Mouse (Mus musculus): ENCODE measurements around the gene Wdr18. TPM values are rescaled to one million over a fixed set of nuclear protein-coding genes. Genes with fewer than 3 reads are reported as not detected.

Gene Wdr18
- total and polyA plus RNA-seq, 3 experiments, result 54.2 to 92.1 (median 70.8) TPM

GRCm38 (mm10) chr10:79917532-79918100, 42.3 kb upstream of the Wdr18 start:
- H3K4me3 ChIP-seq (replicated peaks in 1 of 3; ENCODE audit: low read depth in 2 of 3, low read length in 2 of 3, poor library complexity in 1 of 3), result no peak overlapping the region
- H3K4me1 ChIP-seq (ENCODE audit: control insufficient read depth in 1 of 2, insufficient read depth in 2 of 2), result peaks cover 10 to 30% of the 10 kb centered on the region in 2 experiments
- peaks cover 4% of the 10 kb centered on the region for H3K9me3 ChIP-seq (replicated peaks; ENCODE audit: low read length)
- H3K4me2 ChIP-seq (ENCODE audit: insufficient read depth, low read depth, poor library complexity, severe bottlenecking), result 0 out of 2 replicates have a peak overlapping the region, but pooled peaks have one; percentile 55
- H3K9ac ChIP-seq (ENCODE audit: insufficient read depth, low read depth), result peak overlapping the region; percentile 94; the same call in 1 of the 2 replicates
- in situ Hi-C loops (cut with MboI; ENCODE audit: low pct_ligation_motif_present, low pct_unique_long_range_greater_than_20kb, low sequenced_read_pairs) (no loop called here), dilution Hi-C loops (cut with MboI; ENCODE audit: extremely low pct_ligation_motif_present, extremely low pct_unique_long_range_greater_than_20kb, low sequenced_read_pairs) (no loop called here)
- no peak overlapping the region for H3K27ac ChIP-seq (ENCODE audit: insufficient read depth, low read depth)
- H3K27me3 ChIP-seq (replicated peaks), result no peaks in the 10 kb centered on the region
- DNase-seq (ENCODE audit: extremely low read depth), result no peak
- TF ChIP-seq ZC3H11A (IDR thresholded peaks at IDR 0.05; ENCODE audit: low read depth, low read length) (no peak), JUND (conservative IDR thresholded peaks at IDR 0.05; ENCODE audit: low read depth, low read length) (no peak), RAD21 (IDR thresholded peaks at IDR 0.05; ENCODE audit: low read depth, low read length) (no peak), ELF1 (IDR thresholded peaks at IDR 0.05; ENCODE audit: low read depth, low read length) (no peak), ETS1 (conservative IDR thresholded peaks at IDR 0.05; ENCODE audit: low read depth, low read length) (no peak), ZKSCAN1 (IDR thresholded peaks at IDR 0.05; ENCODE audit: borderline replicate concordance, low read depth, low read length) (no peak), USF1 (IDR thresholded peaks at IDR 0.05; ENCODE audit: low read depth, low read length) (no peak), HCFC1 (IDR thresholded peaks at IDR 0.05; ENCODE audit: low read depth, low read length) (no peak), POLR2A (IDR thresholded peaks at IDR 0.05; ENCODE audit: low read depth, low read length) (no peak), E2F4 (IDR thresholded peaks at IDR 0.05; ENCODE audit: insufficient replicate concordance, low read depth, low read length) (no peak), UBTF (IDR thresholded peaks at IDR 0.05; ENCODE audit: low read depth, low read length) (no peak), MEF2A (IDR thresholded peaks at IDR 0.05; ENCODE audit: borderline replicate concordance, low read depth, low read length) (no peak), TCF12 (IDR thresholded peaks at IDR 0.05; ENCODE audit: low read depth, low read length) (no peak), JUN (IDR thresholded peaks at IDR 0.05; ENCODE audit: insufficient read depth, low read depth, low read length) (no peak)
- H3K79me2 ChIP-seq (replicated peaks; ENCODE audit: control insufficient read depth, extremely low read depth, insufficient read depth, poor library complexity, severe bottlenecking), result no peaks in the 10 kb centered on the region; the same call in 1 of the 2 replicates
- peaks cover 0 to 14% of the 10 kb centered on the region in 2 experiments for H3K36me3 ChIP-seq (replicated peaks in 1 of 2; ENCODE audit: control insufficient read depth in 1 of 2, insufficient read depth in 1 of 2, low read length in 1 of 2)

- Histone ChIP-seq H3K4me3 (replicated peaks in 1 of 3; ENCODE audit: low read depth in 2 of 3, low read length in 2 of 3, poor library complexity in 1 of 3) (no peak overlapping the region), H3K79me2 (replicated peaks; ENCODE audit: control insufficient read depth, extremely low read depth, insufficient read depth, poor library complexity, severe bottlenecking) (no peaks in the 10 kb centered on the region; the same call in 1 of the 2 replicates), H3K9ac (ENCODE audit: insufficient read depth, low read depth) (no peak overlapping the region), H3K9me3 (replicated peaks; ENCODE audit: low read length) (peaks cover 4% of the 10 kb centered on the region), H3K4me1 (ENCODE audit: control insufficient read depth in 1 of 2, insufficient read depth in 2 of 2) (peaks cover 10 to 35% of the 10 kb centered on the region in 2 experiments), H3K4me2 (ENCODE audit: insufficient read depth, low read depth, poor library complexity, severe bottlenecking) (no peak overlapping the region), H3K27ac (ENCODE audit: insufficient read depth, low read depth) (no peak overlapping the region), H3K27me3 (replicated peaks) (no peaks in the 10 kb centered on the region), H3K36me3 (replicated peaks in 1 of 2; ENCODE audit: control insufficient read depth in 1 of 2, insufficient read depth in 1 of 2, low read length in 1 of 2) (peaks cover 0 to 7% of the 10 kb centered on the region in 2 experiments)
- DNase-seq (ENCODE audit: extremely low read depth), result no peak
- TF ChIP-seq MAZ (IDR thresholded peaks at IDR 0.05; ENCODE audit: low read depth, low read length), result no peak
- no peak for TF ChIP-seq ELF1 (IDR thresholded peaks at IDR 0.05; ENCODE audit: low read depth, low read length)
- no peak for TF ChIP-seq USF2 (conservative IDR thresholded peaks at IDR 0.05; ENCODE audit: low read depth, low read length)
- no peak for TF ChIP-seq ETS1 (conservative IDR thresholded peaks at IDR 0.05; ENCODE audit: low read depth, low read length)
- no peak for TF ChIP-seq POLR2AphosphoS2 (IDR thresholded peaks at IDR 0.05; ENCODE audit: low read depth, low read length)
- TF ChIP-seq UBTF (IDR thresholded peaks at IDR 0.05; ENCODE audit: low read depth, low read length), result no peak
- no peak for TF ChIP-seq E2F4 (IDR thresholded peaks at IDR 0.05; ENCODE audit: insufficient replicate concordance, low read depth, low read length)
- TF ChIP-seq EP300 (IDR thresholded peaks at IDR 0.05; ENCODE audit: low read length), result no peak
- no peak for TF ChIP-seq CHD1 (IDR thresholded peaks at IDR 0.05; ENCODE audit: low read depth, low read length)
- TF ChIP-seq MEF2A (IDR thresholded peaks at IDR 0.05; ENCODE audit: borderline replicate concordance, low read depth, low read length), result no peak
- no peak for TF ChIP-seq USF1 (IDR thresholded peaks at IDR 0.05; ENCODE audit: low read depth, low read length)
- TF ChIP-seq POLR2A (IDR thresholded peaks at IDR 0.05; ENCODE audit: low read depth, low read length), result no peak
- TF ChIP-seq SMC3 (IDR thresholded peaks at IDR 0.05; ENCODE audit: low read depth, low read length), result no peak
- no peak for TF ChIP-seq HCFC1 (IDR thresholded peaks at IDR 0.05; ENCODE audit: low read depth, low read length)
- no peak for TF ChIP-seq TBP (conservative IDR thresholded peaks at IDR 0.05; ENCODE audit: low read depth, low read length)
- no peak for TF ChIP-seq CTCF (conservative IDR thresholded peaks at IDR 0.05 in 1 of 2, IDR thresholded peaks at IDR 0.05 in 1 of 2; ENCODE audit: low read depth in 2 of 2, low read length in 2 of 2)
- no peak for TF ChIP-seq JUND (conservative IDR thresholded peaks at IDR 0.05; ENCODE audit: low read depth, low read length)
- no peak for TF ChIP-seq SIN3A (IDR thresholded peaks at IDR 0.05; ENCODE audit: low read length)
- TF ChIP-seq CHD2 (IDR thresholded peaks at IDR 0.05; ENCODE audit: low read length), result no peak
- no peak for TF ChIP-seq IRF4 (IDR thresholded peaks at IDR 0.05; ENCODE audit: low read depth, low read length)
- in situ Hi-C loops (cut with MboI; ENCODE audit: low pct_ligation_motif_present, low pct_unique_long_range_greater_than_20kb, low sequenced_read_pairs) (no loop called here), dilution Hi-C loops (cut with MboI; ENCODE audit: extremely low pct_ligation_motif_present, extremely low pct_unique_long_range_greater_than_20kb, low sequenced_read_pairs) (no loop called here)
These were observed 41.5 kb upstream of the Wdr18 start for GRCm38 (mm10) chr10:79918231-79919078.
